Mouse (Mus musculus) stomach, postnatal 0 days (tissue): ENCODE data around the gene Adora1.

Source experiments
- CTCF ChIP-seq: IDR thresholded peaks from 2 replicates; pipeline ENCODE4 v1.5.1; 2016; ENCODE audit warnings: antibody characterized with exemption, low read depth, mild to moderate bottlenecking, moderate library complexity
- EP300 ChIP-seq: optimal IDR thresholded peaks from 2 replicates; pipeline ENCODE3; 2016; ENCODE audit warnings: antibody characterized with exemption

DNA sequence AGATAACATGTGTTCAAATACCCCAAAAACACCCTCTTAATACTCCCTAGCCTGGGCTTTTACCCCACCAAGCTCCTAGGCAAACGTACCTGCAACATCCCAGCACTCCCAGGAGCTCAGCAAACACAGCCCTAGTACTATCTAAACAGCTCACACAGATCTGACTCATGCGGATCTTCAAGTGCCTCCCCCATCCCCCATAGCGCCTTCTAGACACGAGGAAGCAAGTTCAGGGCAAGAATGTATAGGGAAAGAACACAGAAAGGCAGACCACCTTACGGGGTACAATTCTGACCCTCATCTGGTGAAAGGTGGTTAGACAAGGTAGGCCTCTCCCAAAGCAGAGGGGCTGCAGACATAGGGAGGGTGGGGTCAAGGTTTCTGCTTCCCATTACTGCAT is 29.1 kb downstream of the Adora1 start:
- TF ChIP-seq CTCF (no peak), EP300 (no peak)
